Mouse (Mus musculus) liver, embryonic 14.5 days (tissue): ENCODE results near the gene Gldc. TPM values are rescaled to one million over a fixed set of nuclear protein-coding genes. Genes with fewer than 3 reads are reported as not detected.

Source experiments
- ATAC-seq: fragments of 200-750 bp; cut with Nextera tagmentation; 2 replicates; pipeline ENCODE4 v1.8.0; 2017; ENCODE audit warnings: moderate number of reproducible peaks, mild to moderate bottlenecking, moderate library complexity; ENCODE audit not compliant: insufficient read depth
- DNase-seq, 3 experiments: peaks; one replicate each; pipeline ENCODE4 v3.0.0-alpha.2; 2012 to 2013; ENCODE audit warnings: low read depth in 3 of 3, low spot score in 3 of 3
- H3K27ac ChIP-seq: fragments of 300-500 bp; sonication (generic); 2 replicates; pipeline ENCODE4 v1.5.1; 2014; ENCODE audit warnings: moderate library complexity, mild to moderate bottlenecking, control low read depth, inconsistent platforms
- H3K27me3 ChIP-seq: fragments of 300-500 bp; sonication (generic); 2 replicates; pipeline ENCODE4 v1.6.1; 2014; ENCODE audit warnings: mild to moderate bottlenecking, low read length, moderate library complexity; ENCODE audit not compliant: control insufficient read depth, insufficient read depth
- H3K36me3 ChIP-seq: fragments of 300-500 bp; sonication (generic); replicated peaks from 2 replicates; pipeline ENCODE4 v1.6.1; 2014; ENCODE audit warnings: low read depth; ENCODE audit not compliant: control insufficient read depth, insufficient read depth
- H3K4me1 ChIP-seq, 2 experiments: fragments of 200-500 bp in 1 of 2; fragments of 300-500 bp in 1 of 2; sonication (generic) in 1 of 2; replicated peaks; 2 replicates each; pipeline ENCODE4 v1.6.1; 2012 to 2014; ENCODE audit warnings: antibody characterized with exemption in 1 of 2, inconsistent platforms in 1 of 2, low read length in 1 of 2; ENCODE audit not compliant: control insufficient read depth in 2 of 2, insufficient read depth in 2 of 2
- H3K4me2 ChIP-seq: fragments of 300-500 bp; sonication (generic); 2 replicates; pipeline ENCODE4 v1.6.1; 2014; ENCODE audit warnings: low read depth, mild to moderate bottlenecking, control low read depth, moderate library complexity
- H3K4me3 ChIP-seq, 2 experiments: fragments of 200-500 bp in 1 of 2; fragments of 300-500 bp in 1 of 2; sonication (generic) in 1 of 2; 2 replicates each; pipeline ENCODE4 v1.5.1; 2012 to 2014; ENCODE audit warnings: low read depth in 2 of 2, low read length in 2 of 2, mild to moderate bottlenecking in 2 of 2, control low read depth in 1 of 2, inconsistent platforms in 1 of 2, moderate library complexity in 1 of 2; ENCODE audit not compliant: insufficient read depth in 1 of 2
- H3K9ac ChIP-seq: fragments of 300-500 bp; sonication (generic); replicated peaks from 2 replicates; pipeline ENCODE4 v1.6.1; 2014; ENCODE audit warnings: mild to moderate bottlenecking, control low read depth, moderate library complexity
- H3K9me3 ChIP-seq: fragments of 300-500 bp; sonication (generic); 2 replicates; pipeline ENCODE4 v1.6.1; 2016; ENCODE audit warnings: low read length, mixed read lengths; ENCODE audit not compliant: control insufficient read depth
- CTCF ChIP-seq: IDR thresholded peaks from 2 replicates; pipeline ENCODE4 v1.5.1; 2016; ENCODE audit warnings: antibody characterized with exemption, low read depth, control low read depth
- EP300 ChIP-seq: IDR thresholded peaks from 2 replicates; pipeline ENCODE4 v1.6.1; 2016; ENCODE audit warnings: antibody characterized with exemption, low read depth
- WGBS: fragments of 180-500 bp; shearing (Covaris S2); extraction: QIAGEN DNeasy Blood & Tissue Kit; methylation state at CpG from one replicate; pipeline ENCODE4 v1.1.7; 2014; ENCODE audit not compliant: insufficient replicate concordance; 5-methylcytosine and 5-hydroxymethylcytosine counted together
- polyA plus RNA-seq, 2 experiments: library from polyadenylated mRNA; depleted of rRNA in 1 of 2; stranded (reverse) in 1 of 2; unstranded in 1 of 2; fragments of >200 nt; fragmentation: Nextera tagmentation in 1 of 2; extraction: Ambion mirVana in 1 of 2; gene quantifications; 2 replicates each; pipeline versions ENCODE4 v1.2.1 to v1.2.3; 2012 to 2014

The Gldc gene
- polyA plus RNA-seq, 2 experiments = 15.7 to 24.6 TPM

DNA sequence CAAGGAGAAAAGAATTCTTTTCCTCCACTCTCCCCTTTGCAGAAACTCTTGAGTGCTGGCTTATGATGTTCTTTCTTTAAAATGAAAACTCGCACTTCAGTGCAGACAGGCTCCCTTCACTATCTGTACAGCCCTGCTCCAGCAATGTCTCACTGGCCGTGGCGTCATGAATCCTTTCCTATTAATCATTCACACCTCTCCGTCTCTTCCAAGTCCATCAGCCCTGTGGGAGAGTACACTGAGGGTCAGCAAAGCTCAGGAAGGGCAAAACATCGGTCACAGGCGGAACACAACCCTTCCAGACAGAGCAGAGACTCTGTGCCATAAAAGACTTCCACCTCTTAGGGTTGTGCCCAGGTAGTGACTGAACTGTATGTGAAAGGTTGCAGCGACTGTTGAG lies 26.9 kb upstream of the Gldc start:
- DNase-seq (no peak), ATAC-seq (no peak)
- H3K27me3 ChIP-seq = no peaks in the 10 kb centered on the region
- H3K9ac ChIP-seq = no peak overlapping the region
- H3K36me3 ChIP-seq = no peaks in the 10 kb centered on the region
- TF ChIP-seq CTCF = no peak
- TF ChIP-seq EP300 = no peak
- no peaks in the 10 kb centered on the region for H3K9me3 ChIP-seq
- 54% methylated on average over 7 of the region's 7 CpGs for WGBS
- H3K4me2 ChIP-seq = no peak overlapping the region
- H3K4me3 ChIP-seq = no peak overlapping the region
- no peak overlapping the region for H3K27ac ChIP-seq
- peaks cover 0 to 4% of the 10 kb centered on the region in 2 experiments; a peak in 1 of 4 replicates for H3K4me1 ChIP-seq

DNA sequence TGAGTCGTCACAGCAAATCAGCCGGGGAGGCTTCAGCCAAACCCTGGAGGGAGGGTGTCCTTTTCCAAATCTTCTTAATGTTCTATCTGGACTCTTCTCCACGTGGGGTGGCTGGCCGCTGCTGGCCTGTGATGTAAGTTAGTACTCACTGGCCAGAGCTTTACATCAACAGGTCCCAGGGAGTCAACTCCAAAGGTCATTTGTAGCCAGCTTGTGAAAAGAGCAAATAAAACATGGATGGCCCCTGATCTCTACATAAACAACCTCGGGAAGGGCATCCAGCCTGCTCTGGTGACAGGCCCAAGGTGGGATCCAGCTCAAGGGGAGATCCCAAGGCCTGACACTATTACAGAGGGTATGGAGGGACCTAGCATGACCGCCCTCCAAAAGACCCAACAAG lies 19.8 kb upstream of the Gldc start:
- no peak overlapping the region for H3K9ac ChIP-seq
- ATAC-seq = peak; percentile 66
- H3K9me3 ChIP-seq = no peaks in the 10 kb centered on the region
- H3K4me3 ChIP-seq = no peak overlapping the region
- H3K27ac ChIP-seq = 0 out of 2 replicates have a peak overlapping the region, but pooled peaks have one; percentile 20
- H3K36me3 ChIP-seq = no peaks in the 10 kb centered on the region
- no peaks in the 10 kb centered on the region for H3K27me3 ChIP-seq
- H3K4me1 ChIP-seq = peaks cover 0 to 5% of the 10 kb centered on the region in 2 experiments; a peak in 2 of 4 replicates
- 60% methylated on average over 6 of the region's 6 CpGs for WGBS
- TF ChIP-seq CTCF (no peak), EP300 (no peak)
- no peak overlapping the region for H3K4me2 ChIP-seq
- peak; percentile 23 to 39 (median 33) for DNase-seq

DNA sequence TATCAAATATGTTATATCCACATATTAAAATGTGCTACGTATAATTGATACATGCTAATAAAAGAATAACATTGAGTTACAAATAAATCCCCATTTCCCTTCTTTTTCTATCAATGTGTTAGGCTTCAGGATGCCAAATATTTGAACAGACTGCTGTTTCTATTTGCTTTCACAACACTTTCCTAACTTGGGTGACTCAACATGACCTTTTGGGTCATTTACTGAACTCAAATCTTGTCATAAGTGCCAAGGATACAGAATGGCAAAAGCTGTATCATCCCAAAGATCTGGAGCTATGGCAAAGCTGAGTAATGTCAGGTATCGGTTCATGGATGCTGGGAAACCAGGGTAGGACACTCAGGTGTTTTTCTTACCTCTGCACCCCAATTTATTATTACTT lies 12.0 kb upstream of the Gldc start:
- ATAC-seq = no peak
- H3K4me2 ChIP-seq = no peak overlapping the region
- no peak for TF ChIP-seq CTCF
- no peak for TF ChIP-seq EP300
- 48% methylated on average over 2 of the region's 2 CpGs for WGBS
- peak in 1 of 3 experiments; percentile 20 for DNase-seq
- no peaks in the 10 kb centered on the region for H3K36me3 ChIP-seq
- H3K4me1 ChIP-seq = no peaks in the 10 kb centered on the region
- no peaks in the 10 kb centered on the region for H3K27me3 ChIP-seq
- H3K9me3 ChIP-seq = no peaks in the 10 kb centered on the region
- H3K9ac ChIP-seq = no peak overlapping the region
- no peak overlapping the region for H3K4me3 ChIP-seq
- H3K27ac ChIP-seq = no peak overlapping the region

DNA sequence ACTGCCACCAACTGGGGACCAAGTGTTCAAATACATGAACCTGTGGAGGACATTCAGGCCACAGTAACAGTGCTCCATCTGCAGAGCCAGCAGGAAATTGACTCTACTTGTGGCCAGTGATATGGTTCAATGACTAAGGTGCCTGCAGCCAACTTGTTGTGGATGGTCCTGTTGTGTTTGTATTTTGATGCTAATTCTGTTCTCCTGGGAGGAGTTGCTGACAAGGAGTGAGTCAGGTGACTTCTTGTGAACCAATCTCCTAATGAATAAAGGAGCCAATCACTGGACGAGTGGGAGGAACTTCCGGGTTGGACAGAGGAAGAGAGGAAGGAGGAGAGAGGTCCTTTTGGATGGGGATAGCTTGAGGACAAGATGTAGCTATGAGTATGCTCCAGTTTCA lies 10.3 kb upstream of the Gldc start:
- Histone ChIP-seq H3K4me2 (no peak overlapping the region), H3K9me3 (no peaks in the 10 kb centered on the region), H3K9ac (no peak overlapping the region), H3K27me3 (no peaks in the 10 kb centered on the region), H3K36me3 (no peaks in the 10 kb centered on the region), H3K4me1 (no peaks in the 10 kb centered on the region), H3K27ac (no peak overlapping the region), H3K4me3 (no peak overlapping the region)
- 69% methylated on average over 2 of the region's 2 CpGs for WGBS
- TF ChIP-seq EP300 = no peak
- TF ChIP-seq CTCF = no peak
- DNase-seq (no peak), ATAC-seq (no peak)

DNA sequence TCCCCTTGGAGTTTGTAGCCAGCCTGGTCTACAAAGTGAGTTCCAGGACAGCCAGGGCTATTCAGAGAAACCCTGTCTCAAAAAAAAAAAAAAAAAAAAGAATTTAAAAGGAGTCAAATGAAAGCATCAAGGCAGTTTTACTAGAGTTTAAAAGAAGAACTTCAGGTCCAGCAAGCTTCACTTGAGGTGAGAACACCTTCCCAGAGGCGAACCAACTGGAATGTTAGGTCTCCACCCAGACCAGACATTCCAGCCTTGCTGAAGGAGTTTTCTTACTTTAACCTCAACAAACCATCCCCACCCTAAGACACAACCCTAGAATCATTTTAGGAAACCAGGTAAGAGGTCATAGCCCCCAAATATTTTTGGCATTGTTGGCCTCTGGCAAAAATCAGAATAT lies 4.8 kb upstream of the Gldc start:
- TF ChIP-seq EP300 (no peak), CTCF (no peak)
- ATAC-seq (no peak), DNase-seq (no peak)
- Histone ChIP-seq H3K4me2 (no peak overlapping the region), H3K36me3 (no peaks in the 10 kb centered on the region), H3K9me3 (no peaks in the 10 kb centered on the region), H3K9ac (no peak overlapping the region), H3K27me3 (peaks cover 14% of the 10 kb centered on the region), H3K27ac (no peak overlapping the region), H3K4me1 (no peaks in the 10 kb centered on the region), H3K4me3 (no peak overlapping the region)
- WGBS = 65% methylated on average over 1 of the region's 1 CpGs
